Mouse (Mus musculus): Measurements from ENCODE around the gene Bbc3. TPM values are rescaled to one million over a fixed set of nuclear protein-coding genes. Genes with fewer than 3 reads are reported as not detected.
A peak's percentile ranks its signal among the peaks of the same experiment; 100 is the strongest.

Bbc3 gene
- polyA plus RNA-seq, 1 experiment from 2014 or later: 5.9 TPM

DNA sequence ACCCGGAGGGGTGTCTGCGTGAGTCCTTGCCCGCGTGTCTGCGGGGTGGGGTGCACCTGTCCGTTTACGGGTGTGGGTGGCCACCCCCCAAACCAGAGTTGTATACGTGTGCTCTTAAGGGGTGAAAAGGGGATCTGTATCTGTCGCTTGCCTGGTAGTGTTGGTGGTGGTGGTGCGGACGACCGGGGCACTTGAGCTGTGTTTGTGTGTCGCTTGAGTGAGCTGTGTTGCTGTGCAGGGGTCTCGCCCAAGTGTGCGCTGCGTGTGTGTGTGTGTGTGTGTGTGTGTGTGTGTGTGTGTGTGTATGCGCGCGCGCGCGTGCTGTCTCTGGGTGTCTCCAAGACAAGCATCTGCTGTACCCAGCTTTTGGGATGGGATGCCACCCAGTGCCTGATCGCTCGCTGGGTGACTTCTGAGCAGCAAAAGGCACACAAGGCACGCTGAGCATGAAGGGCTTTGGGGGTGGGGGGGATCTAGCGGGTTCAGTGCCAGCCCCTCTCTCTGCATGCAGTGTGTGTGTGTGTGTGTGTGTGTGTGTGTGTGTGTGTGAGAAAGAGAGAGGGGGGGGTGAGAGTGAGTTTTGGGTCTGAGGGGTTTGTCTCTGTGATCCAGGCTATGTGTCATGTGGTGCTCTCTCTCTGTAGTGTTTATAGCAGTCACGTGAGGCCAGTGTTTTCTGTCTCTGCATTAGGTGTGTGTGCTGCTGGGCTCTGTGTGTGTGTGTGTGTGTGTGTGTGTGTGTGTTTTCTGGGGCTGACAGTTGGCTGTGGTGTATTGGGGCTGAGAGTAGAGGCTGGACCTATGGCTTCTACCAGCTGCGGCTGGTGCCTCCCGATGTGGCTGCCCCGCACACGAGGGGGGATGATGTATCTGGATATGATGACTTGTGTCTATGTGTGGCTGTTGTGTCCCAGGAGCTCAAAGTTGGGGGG is 2.6 kb downstream of the Bbc3 start:
- H3K27ac ChIP-seq: peak overlapping the region; percentile 95
- WGBS: 2% methylated on average over 31 of the region's 31 CpGs
- peak; percentile 10; the same call in 1 of the 2 replicates for ATAC-seq
- no peaks in the 10 kb centered on the region for H3K36me3 ChIP-seq
- no peaks in the 10 kb centered on the region for H3K27me3 ChIP-seq (replicated peaks)
- peak overlapping the region; percentile 63 for H3K4me3 ChIP-seq (replicated peaks)
- H3K4me2 ChIP-seq (replicated peaks): peak overlapping the region; percentile 99
- peaks cover 54% of the 10 kb centered on the region for H3K4me1 ChIP-seq (replicated peaks)
- no peaks in the 10 kb centered on the region for H3K9me3 ChIP-seq
- peak overlapping the region; percentile 62 for H3K9ac ChIP-seq

DNA sequence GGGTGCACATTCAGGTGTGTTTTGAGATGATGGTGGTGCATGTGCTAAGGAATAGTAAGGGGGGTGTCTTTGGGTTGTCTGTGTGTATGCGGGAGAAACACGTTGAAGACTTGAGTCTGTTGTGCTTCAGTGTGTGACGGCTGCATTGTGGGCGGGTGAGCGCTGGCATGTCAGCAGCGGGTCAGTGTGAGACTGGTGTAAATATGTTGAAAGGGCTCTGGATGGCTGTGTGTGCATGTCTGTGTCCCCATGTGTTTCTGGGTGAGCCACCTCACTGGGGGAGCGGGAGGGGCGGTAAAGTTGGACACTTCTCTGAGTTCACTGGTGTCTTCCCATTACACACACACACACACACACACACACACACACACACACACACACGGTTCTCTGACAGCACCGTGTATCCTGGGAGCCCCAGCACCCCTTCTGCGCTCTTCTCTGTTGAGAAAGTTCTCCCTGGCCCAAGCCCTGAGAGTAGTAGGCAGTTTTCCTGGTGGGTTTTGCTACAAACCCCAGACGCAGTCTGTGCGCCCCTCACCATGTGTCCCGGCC is 3.3 kb downstream of the Bbc3 start:
- 1% methylated on average over 14 of the region's 14 CpGs for WGBS
- H3K4me3 ChIP-seq (replicated peaks): peak overlapping the region; percentile 63
- peaks cover 54% of the 10 kb centered on the region for H3K4me1 ChIP-seq (replicated peaks)
- no peaks in the 10 kb centered on the region for H3K9me3 ChIP-seq
- H3K9ac ChIP-seq: peak overlapping the region; percentile 82
- H3K27ac ChIP-seq: peak overlapping the region; percentile 95
- ATAC-seq: no peak
- H3K27me3 ChIP-seq (replicated peaks): no peaks in the 10 kb centered on the region
- H3K4me2 ChIP-seq (replicated peaks): peak overlapping the region; percentile 99
- H3K36me3 ChIP-seq: no peaks in the 10 kb centered on the region

DNA sequence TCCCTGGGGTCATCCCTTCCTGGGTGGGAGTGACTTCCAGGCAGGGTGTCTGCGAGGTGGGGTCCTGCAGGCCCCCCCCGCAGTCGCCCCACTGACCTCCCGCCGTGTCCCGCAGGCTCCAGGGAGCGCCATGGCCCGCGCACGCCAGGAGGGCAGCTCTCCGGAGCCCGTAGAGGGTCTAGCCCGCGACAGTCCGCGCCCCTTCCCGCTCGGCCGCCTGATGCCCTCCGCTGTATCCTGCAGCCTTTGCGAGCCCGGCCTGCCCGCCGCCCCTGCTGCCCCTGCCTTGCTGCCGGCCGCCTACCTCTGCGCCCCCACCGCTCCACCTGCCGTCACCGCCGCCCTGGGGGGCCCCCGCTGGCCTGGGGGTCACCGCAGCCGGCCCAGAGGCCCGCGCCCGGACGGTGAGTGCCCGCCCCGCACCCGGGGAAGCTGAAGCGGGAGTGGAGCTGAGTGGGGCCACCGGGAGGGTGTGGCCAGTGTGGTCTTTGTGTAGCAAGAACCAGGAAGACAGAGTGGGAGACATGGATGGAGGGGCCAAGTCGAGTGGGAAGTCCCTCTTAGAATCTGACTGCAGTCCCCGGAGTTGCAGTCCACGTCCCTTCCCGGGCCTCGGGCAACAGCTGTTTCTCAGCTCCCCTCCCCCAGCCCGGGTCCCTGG is 3.9 kb downstream of the Bbc3 start:
- ATAC-seq: peak; percentile 24
- WGBS: under 1% methylated on average over 49 of the region's 49 CpGs
- H3K9me3 ChIP-seq: no peaks in the 10 kb centered on the region
- H3K4me3 ChIP-seq (replicated peaks): peak overlapping the region; percentile 63
- no peaks in the 10 kb centered on the region for H3K36me3 ChIP-seq
- H3K4me2 ChIP-seq (replicated peaks): peak overlapping the region; percentile 99
- H3K27me3 ChIP-seq (replicated peaks): no peaks in the 10 kb centered on the region
- H3K4me1 ChIP-seq (replicated peaks): peaks cover 54% of the 10 kb centered on the region
- peak overlapping the region; percentile 95 for H3K27ac ChIP-seq
- H3K9ac ChIP-seq: peak overlapping the region; percentile 82

DNA sequence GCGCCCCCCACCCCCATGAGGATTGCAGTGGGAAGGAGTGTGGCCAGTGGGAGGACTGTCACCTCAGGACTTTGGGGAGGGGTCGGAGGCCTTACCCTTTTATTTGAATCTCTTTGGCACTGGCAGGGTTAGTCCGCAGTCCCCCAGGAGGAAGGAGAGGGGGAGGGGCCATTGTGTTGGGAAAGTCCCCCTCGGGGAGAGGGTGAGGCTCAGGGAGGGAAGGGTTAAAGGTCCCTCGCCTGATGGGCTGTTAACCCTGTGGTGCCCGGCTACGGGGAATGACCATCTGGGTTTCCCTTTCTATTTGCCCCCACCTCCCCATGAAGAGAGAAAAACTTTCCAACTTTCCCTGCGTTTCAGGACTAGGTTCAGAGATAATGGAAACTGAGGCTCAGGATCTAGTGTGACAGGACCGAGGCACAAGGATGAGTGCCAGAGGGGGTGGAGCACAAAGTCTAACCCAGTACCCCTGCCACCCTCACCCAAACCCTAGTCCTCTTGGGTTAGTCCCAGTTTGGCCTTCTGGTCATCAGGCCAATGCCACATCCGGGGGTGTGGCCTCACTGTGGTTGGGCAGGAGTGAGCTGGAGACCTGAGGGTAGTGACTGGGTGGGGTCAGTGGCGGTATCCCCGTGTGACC is 4.6 kb downstream of the Bbc3 start:
- peak; percentile 48 for ATAC-seq

DNA sequence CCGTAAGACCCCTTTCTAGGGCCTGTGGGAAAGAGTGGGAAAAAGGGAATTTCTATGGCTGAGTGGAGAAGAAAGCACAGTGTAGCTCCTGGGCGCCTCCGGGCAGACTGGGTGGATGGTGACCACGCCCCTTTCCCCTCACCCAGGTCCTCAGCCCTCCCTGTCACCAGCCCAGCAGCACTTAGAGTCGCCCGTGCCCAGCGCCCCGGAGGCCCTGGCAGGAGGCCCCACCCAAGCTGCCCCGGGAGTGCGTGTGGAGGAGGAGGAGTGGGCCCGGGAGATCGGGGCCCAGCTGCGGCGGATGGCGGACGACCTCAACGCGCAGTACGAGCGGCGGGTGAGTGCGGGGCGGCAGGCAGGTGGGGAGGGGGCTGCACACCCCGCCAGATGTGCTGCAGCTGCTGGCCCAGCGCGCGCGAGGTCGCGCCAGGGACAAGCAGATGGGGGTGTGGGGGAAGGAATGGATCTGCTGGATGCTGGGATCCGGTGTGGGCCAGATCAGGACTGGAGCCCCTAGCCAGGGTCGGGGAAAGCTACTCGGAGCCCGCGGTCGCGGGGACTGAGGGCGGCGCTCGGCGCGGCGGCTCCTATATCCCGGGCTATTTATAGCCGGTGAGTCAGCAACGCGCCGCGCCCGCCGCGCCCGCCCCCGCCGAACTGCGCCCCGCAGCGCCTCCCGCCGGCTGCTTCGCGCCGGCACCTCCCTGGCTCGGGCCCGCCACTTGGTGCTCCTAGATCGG is 5.5 kb downstream of the Bbc3 start:
- H3K4me2 ChIP-seq (replicated peaks): peak overlapping the region; percentile 99
- H3K4me1 ChIP-seq (replicated peaks): peaks cover 52% of the 10 kb centered on the region
- peak; percentile 78 for ATAC-seq
- H3K9ac ChIP-seq: peak overlapping the region; percentile 79
- no peaks in the 10 kb centered on the region for H3K9me3 ChIP-seq
- under 1% methylated on average over 65 of the region's 66 CpGs for whole genome bisulfite sequencing
- H3K27ac ChIP-seq: peak overlapping the region; percentile 95
- no peaks in the 10 kb centered on the region for H3K36me3 ChIP-seq
- H3K27me3 ChIP-seq (replicated peaks): no peaks in the 10 kb centered on the region
- H3K4me3 ChIP-seq (replicated peaks): peak overlapping the region; percentile 63

More for the DNA sequence above, 4.6 kb downstream of the Bbc3 start:
- Histone ChIP-seq H3K27ac (peak overlapping the region; percentile 95), H3K36me3 (no peaks in the 10 kb centered on the region), H3K9me3 (no peaks in the 10 kb centered on the region), H3K27me3 (replicated peaks) (no peaks in the 10 kb centered on the region), H3K4me3 (replicated peaks) (peak overlapping the region; percentile 63), H3K4me2 (replicated peaks) (peak overlapping the region; percentile 99), H3K9ac (peak overlapping the region; percentile 82), H3K4me1 (replicated peaks) (peaks cover 54% of the 10 kb centered on the region)
- under 1% methylated on average over 12 of the region's 12 CpGs for WGBS

- 11% methylated on average over 13 of the region's 13 CpGs for WGBS
- no peak for ATAC-seq
- Histone ChIP-seq H3K9me3 (no peaks in the 10 kb centered on the region), H3K36me3 (no peaks in the 10 kb centered on the region), H3K4me2 (replicated peaks) (peak overlapping the region; percentile 99), H3K4me3 (replicated peaks) (peak overlapping the region; percentile 63), H3K27ac (peak overlapping the region; percentile 95), H3K9ac (peak overlapping the region; percentile 79; the same call in 1 of the 2 replicates), H3K4me1 (replicated peaks) (peaks cover 45% of the 10 kb centered on the region), H3K27me3 (replicated peaks) (no peaks in the 10 kb centered on the region)
Observed at GRCm38 (mm10) chr7:16314221-16314775, 6.1 kb downstream of the Bbc3 start.

- ATAC-seq: no peak
- WGBS: 46% methylated on average over 4 of the region's 4 CpGs
- Histone ChIP-seq H3K4me2 (replicated peaks) (no peak overlapping the region), H3K4me3 (replicated peaks) (no peak overlapping the region), H3K4me1 (replicated peaks) (peaks cover 35% of the 10 kb centered on the region), H3K9me3 (no peaks in the 10 kb centered on the region), H3K27ac (0 out of 2 replicates have a peak overlapping the region, but pooled peaks have one; percentile 6), H3K9ac (no peak overlapping the region), H3K36me3 (no peaks in the 10 kb centered on the region), H3K27me3 (replicated peaks) (no peaks in the 10 kb centered on the region)
Observed at GRCm38 (mm10) chr7:16315222-16315759, 7.1 kb downstream of the Bbc3 start.

GRCm38 (mm10) chr7:16317094-16317493 is 8.9 kb downstream of the Bbc3 start:
- H3K36me3 ChIP-seq: no peaks in the 10 kb centered on the region
- no peak for ATAC-seq
- 73% methylated on average over 14 of the region's 14 CpGs for whole genome bisulfite sequencing
- H3K9ac ChIP-seq: no peak overlapping the region
- no peak overlapping the region for H3K4me3 ChIP-seq (replicated peaks)
- H3K27ac ChIP-seq: no peak overlapping the region
- H3K4me2 ChIP-seq (replicated peaks): no peak overlapping the region
- no peaks in the 10 kb centered on the region for H3K9me3 ChIP-seq
- H3K4me1 ChIP-seq (replicated peaks): peaks cover 19% of the 10 kb centered on the region
- no peaks in the 10 kb centered on the region for H3K27me3 ChIP-seq (replicated peaks)

- Histone ChIP-seq H3K36me3 (no peaks in the 10 kb centered on the region), H3K27me3 (replicated peaks) (no peaks in the 10 kb centered on the region), H3K4me2 (replicated peaks) (no peak overlapping the region), H3K4me1 (replicated peaks) (peaks cover 3% of the 10 kb centered on the region), H3K4me3 (replicated peaks) (no peak overlapping the region), H3K9ac (no peak overlapping the region), H3K9me3 (no peaks in the 10 kb centered on the region), H3K27ac (no peak overlapping the region)
- WGBS: 93% methylated on average over 4 of the region's 4 CpGs
- ATAC-seq: no peak
Observed at GRCm38 (mm10) chr7:16319216-16319615, 11.0 kb downstream of the Bbc3 start.

GRCm38 (mm10) chr7:16320479-16320878 is 12.3 kb downstream of the Bbc3 start:
- Histone ChIP-seq H3K27me3 (replicated peaks) (no peaks in the 10 kb centered on the region), H3K4me1 (replicated peaks) (no peaks in the 10 kb centered on the region), H3K4me3 (replicated peaks) (no peak overlapping the region), H3K36me3 (no peaks in the 10 kb centered on the region), H3K9ac (no peak overlapping the region), H3K9me3 (no peaks in the 10 kb centered on the region), H3K4me2 (replicated peaks) (no peak overlapping the region), H3K27ac (no peak overlapping the region)
- ATAC-seq: no peak
- 87% methylated on average over 6 of the region's 6 CpGs for WGBS

DNA sequence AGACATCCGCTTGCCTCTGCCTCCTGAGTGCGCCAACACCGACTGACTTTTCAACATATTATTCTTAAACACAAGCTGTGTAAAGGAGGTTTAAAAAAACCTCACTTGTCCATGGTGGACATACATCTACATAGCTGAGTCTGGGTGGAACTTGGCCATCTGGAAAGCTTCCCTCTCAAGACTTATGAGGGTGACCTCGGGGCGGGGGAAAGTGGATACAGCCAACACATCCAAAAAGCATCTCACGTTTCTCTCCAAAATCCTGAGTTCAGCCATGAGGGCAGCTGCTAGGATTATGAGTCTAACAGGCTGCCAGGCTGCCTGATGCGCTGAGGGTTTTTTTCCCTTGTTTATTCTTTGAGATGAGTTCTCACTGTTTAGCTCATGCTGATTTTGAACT is 16.5 kb downstream of the Bbc3 start:
- Histone ChIP-seq H3K27ac (no peak overlapping the region), H3K36me3 (peaks cover 13% of the 10 kb centered on the region; the same call in 1 of the 2 replicates), H3K27me3 (replicated peaks) (no peaks in the 10 kb centered on the region), H3K4me3 (replicated peaks) (no peak overlapping the region), H3K4me2 (replicated peaks) (no peak overlapping the region), H3K9ac (no peak overlapping the region), H3K9me3 (no peaks in the 10 kb centered on the region), H3K4me1 (replicated peaks) (peaks cover 4% of the 10 kb centered on the region)
- ATAC-seq: no peak
- WGBS: 76% methylated on average over 7 of the region's 7 CpGs

All from intestine, embryonic 15.5 days (tissue).